Mouse (Mus musculus) neutrophil, adult 5-6 weeks (primary cell): ENCODE measurements around the gene Tenm4. TPM values are rescaled to one million over a fixed set of nuclear protein-coding genes. Genes with fewer than 3 reads are reported as not detected.

Source experiments
- ATAC-seq: fragments of 151-379, 151-347 bp; 2 replicates; pipeline ENCODE4 v1.8.0; 2017; ENCODE audit warnings: mild to moderate bottlenecking, moderate TSS enrichment; ENCODE audit not compliant: insufficient number of reproducible peaks, poor library complexity, low FRiP score, severe bottlenecking; ENCODE audit errors: extremely low read depth
- total RNA-seq: library from RNA; stranded (forward); fragments of 200-1000 nt; gene quantifications from 2 replicates; pipeline ENCODE4 v1.2.3, GENCODE M21; 2017

Tenm4 gene
- total RNA-seq, 1 experiment from 2014 or later: 0.58 TPM

- no peak for ATAC-seq
These were observed 320.9 kb downstream of the Tenm4 start for GRCm38 (mm10) chr7:96491896-96492295.

- ATAC-seq: no peak
These were observed 321.6 kb downstream of the Tenm4 start for GRCm38 (mm10) chr7:96492696-96493095.

GRCm38 (mm10) chr7:96494057-96494456, 323.0 kb downstream of the Tenm4 start:
- no peak for ATAC-seq

GRCm38 (mm10) chr7:96500108-96500507, 329.1 kb downstream of the Tenm4 start:
- no peak for ATAC-seq

GRCm38 (mm10) chr7:96500797-96501196, 329.8 kb downstream of the Tenm4 start:
- ATAC-seq: no peak

GRCm38 (mm10) chr7:96502321-96502973, 331.4 kb downstream of the Tenm4 start:
- no peak for ATAC-seq

- ATAC-seq: no peak
These were observed 334.5 kb downstream of the Tenm4 start for GRCm38 (mm10) chr7:96505538-96505937.

- ATAC-seq: no peak
These were observed 336.0 kb downstream of the Tenm4 start for GRCm38 (mm10) chr7:96507046-96507445.

- no peak for ATAC-seq
These were observed 339.4 kb downstream of the Tenm4 start for GRCm38 (mm10) chr7:96510396-96510795.

GRCm38 (mm10) chr7:96511018-96511609, 340.1 kb downstream of the Tenm4 start:
- no peak for ATAC-seq

GRCm38 (mm10) chr7:96511953-96512511, 341.0 kb downstream of the Tenm4 start:
- ATAC-seq: no peak

- ATAC-seq: peak; percentile 61; the same call in 1 of the 2 replicates
These were observed 348.2 kb downstream of the Tenm4 start for GRCm38 (mm10) chr7:96519216-96519615.

- ATAC-seq: no peak
These were observed 350.9 kb downstream of the Tenm4 start for GRCm38 (mm10) chr7:96521956-96522355.

- ATAC-seq: no peak
These were observed 352.6 kb downstream of the Tenm4 start for GRCm38 (mm10) chr7:96523673-96524072.

- ATAC-seq: no peak
These were observed 353.6 kb downstream of the Tenm4 start for GRCm38 (mm10) chr7:96524486-96525205.

GRCm38 (mm10) chr7:96525344-96525743, 354.3 kb downstream of the Tenm4 start:
- no peak for ATAC-seq

- no peak for ATAC-seq
These were observed 359.8 kb downstream of the Tenm4 start for GRCm38 (mm10) chr7:96530571-96531426.

GRCm38 (mm10) chr7:96531954-96532737, 361.1 kb downstream of the Tenm4 start:
- ATAC-seq: no peak
